Comparison of ENCODE assay signal across 9 mouse cellular contexts in the genomic region with DNA sequence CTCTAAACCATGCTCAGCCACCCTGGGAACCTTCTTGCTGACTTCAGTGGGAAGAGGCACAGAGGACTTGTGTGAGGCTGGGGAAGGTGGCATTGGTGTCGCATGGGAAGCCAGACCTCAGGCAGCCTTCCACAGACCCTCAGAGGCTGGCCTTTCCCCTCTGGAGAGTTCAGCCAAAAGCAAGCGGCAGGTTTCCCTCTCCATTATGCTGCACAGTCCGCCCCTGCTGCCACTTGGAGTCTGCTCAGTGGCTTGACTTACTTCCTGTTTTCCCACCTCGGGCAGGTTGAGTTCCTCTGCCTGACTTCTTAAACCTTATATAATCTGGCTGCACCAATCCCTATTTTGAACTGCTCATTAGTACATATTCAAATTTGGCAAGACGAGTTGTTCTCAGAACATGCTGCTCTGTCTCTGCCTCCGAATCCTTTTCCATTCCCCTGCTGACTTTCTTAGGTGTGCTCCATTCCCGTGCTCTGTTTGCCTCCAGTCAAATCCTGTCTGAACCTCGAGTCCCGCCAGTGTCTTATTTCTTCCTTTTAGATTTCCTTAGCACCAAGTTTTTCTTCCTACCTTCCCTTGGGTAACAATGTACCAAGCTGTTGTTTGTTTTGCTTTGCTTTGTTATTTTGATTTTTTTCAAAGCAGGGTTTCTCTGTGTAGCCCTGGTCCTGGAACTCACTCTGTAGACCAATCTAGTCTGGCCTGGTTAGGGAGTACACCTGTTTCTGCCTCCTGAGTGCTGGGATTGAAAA.
DNase-seq lines count a peak whose midpoint lies in the region; ATAC-seq and TF ChIP-seq lines count a peak whose summit lies in the region.
"Had no signal": no experiment of that assay in that cellular context is flagged by ENCODE, and none has a peak within 500 bp of the region (broad histone marks: within the 10 kb centered on the region; RNA-seq: fewer than 3 reads in every experiment).

No protein-coding gene starts in this region.

- no peak for TF ChIP-seq CTCF in liver, postnatal 0 days (IDR thresholded peaks at IDR 0.05; ENCODE audit: low read depth)

- in situ Hi-C loops in ES-E14 (cut with MboI; ENCODE audit: low sequenced_read_pairs in 2 of 2, unreplicated experiment in 2 of 2), result loop anchor here in 1 of 2 experiments (10.0 kb wide), 1 partner anchor 146 kb away; a partner anchor contains a TSS

- ATAC-seq in heart, embryonic 16.5 days (replicated peaks; ENCODE audit: extremely low read depth, insufficient read depth, low FRiP score), result no peak
- ATAC-seq in heart, embryonic 11.5 days (replicated peaks; ENCODE audit: insufficient number of reproducible peaks, low FRiP score, low TSS enrichment), result no peak
- peak; percentile 79 for ATAC-seq in granulocyte monocyte progenitor cell, adult 5-6 weeks (replicated peaks; ENCODE audit: poor library complexity, severe bottlenecking)
- ATAC-seq in liver, postnatal 0 days, result no peak

- no peaks in the 10 kb centered on the region for H3K9me3 ChIP-seq in heart, embryonic 16.5 days (replicated peaks; ENCODE audit: control insufficient read depth, low read length)
- no peaks in the 10 kb centered on the region for H3K9me3 ChIP-seq in heart, embryonic 11.5 days (replicated peaks; ENCODE audit: control insufficient read depth, low read length)
- H3K9me3 ChIP-seq in ES-E14 (ENCODE audit: control insufficient read depth, insufficient read depth, low read depth, low read length), result no peaks in the 10 kb centered on the region
- no peaks in the 10 kb centered on the region for H3K9me3 ChIP-seq in liver, postnatal 0 days (ENCODE audit: low read length)

- peaks cover 9% of the 10 kb centered on the region for H3K4me1 ChIP-seq in heart, embryonic 16.5 days (ENCODE audit: control insufficient read depth, insufficient read depth, low read length)
- H3K4me1 ChIP-seq in heart, embryonic 11.5 days (ENCODE audit: control insufficient read depth, insufficient read depth, low read length), result peaks cover 12% of the 10 kb centered on the region
- peaks cover 3 to 4% of the 10 kb centered on the region in 2 experiments; a peak in 3 of 4 replicates for H3K4me1 ChIP-seq in ES-E14 (ENCODE audit: control insufficient read depth in 2 of 2, insufficient read depth in 2 of 2, low read length in 2 of 2, poor library complexity in 1 of 2)
- H3K4me1 ChIP-seq in liver, postnatal 0 days (ENCODE audit: insufficient read depth), result peaks cover 11% of the 10 kb centered on the region

- no peaks in the 10 kb centered on the region for H3K27me3 ChIP-seq in heart, embryonic 16.5 days (ENCODE audit: control insufficient read depth, insufficient read depth, low read length)
- no peaks in the 10 kb centered on the region for H3K27me3 ChIP-seq in heart, embryonic 11.5 days (ENCODE audit: control insufficient read depth, insufficient read depth, low read length)
- no peaks in the 10 kb centered on the region for H3K27me3 ChIP-seq in liver, postnatal 0 days (ENCODE audit: insufficient read depth, low read length)

- no peaks in the 10 kb centered on the region for H3K36me3 ChIP-seq in heart, embryonic 16.5 days (ENCODE audit: control insufficient read depth, insufficient read depth)
- no peaks in the 10 kb centered on the region for H3K36me3 ChIP-seq in heart, embryonic 11.5 days (ENCODE audit: control insufficient read depth, insufficient read depth, low read length)
- no peaks in the 10 kb centered on the region for H3K36me3 ChIP-seq in ES-E14 (ENCODE audit: control insufficient read depth, insufficient read depth, low read length, poor library complexity, severe bottlenecking)
- no peaks in the 10 kb centered on the region for H3K36me3 ChIP-seq in liver, postnatal 0 days (replicated peaks; ENCODE audit: insufficient read depth, low read length)

- H3K4me2 ChIP-seq in heart, embryonic 16.5 days (ENCODE audit: low read depth, low read length), result no peak overlapping the region
- no peak overlapping the region; the same call in 1 of the 2 replicates for H3K4me2 ChIP-seq in heart, embryonic 11.5 days
- peak overlapping the region; percentile 50 for H3K4me2 ChIP-seq in liver, postnatal 0 days (ENCODE audit: low read depth, low read length)

- no peak for DNase-seq in ES-E14 (ENCODE audit: low read depth, low spot score)
- DNase-seq in liver, postnatal 0 days, result peak; percentile 22
- DNase-seq in retina, embryonic 14.5 days (ENCODE audit: low spot score), result no peak
- DNase-seq in right cerebral cortex, postnatal 25 days, result no peak
- no peak for DNase-seq in right cerebral cortex, adult 2 months (ENCODE audit: low spot score in 2 of 2)

- TF ChIP-seq EP300 in liver, postnatal 0 days (IDR thresholded peaks at IDR 0.05; ENCODE audit: low read depth), result no peak

- peak overlapping the region; percentile 6; the same call in 1 of the 2 replicates for H3K9ac ChIP-seq in heart, embryonic 16.5 days (ENCODE audit: low read length)
- H3K9ac ChIP-seq in heart, embryonic 11.5 days (ENCODE audit: low read depth, low read length), result no peak overlapping the region; the same call in 1 of the 2 replicates
- peak overlapping the region; percentile 62 for H3K9ac ChIP-seq in ES-E14 (ENCODE audit: insufficient read depth, low read depth, low read length, poor library complexity, severe bottlenecking)
- H3K9ac ChIP-seq in liver, postnatal 0 days (replicated peaks), result no peak overlapping the region

- H3K27ac ChIP-seq in heart, embryonic 16.5 days (ENCODE audit: low read length), result no peak overlapping the region
- H3K27ac ChIP-seq in heart, embryonic 11.5 days (ENCODE audit: low read depth, low read length), result no peak overlapping the region
- peak overlapping the region; percentile 81 for H3K27ac ChIP-seq in ES-E14 (ENCODE audit: insufficient read depth, low read depth, low read length, poor library complexity, severe bottlenecking)
- no peak overlapping the region for H3K27ac ChIP-seq in liver, postnatal 0 days (ENCODE audit: low read depth)

- H3K4me3 ChIP-seq in heart, embryonic 16.5 days (ENCODE audit: low read length), result no peak overlapping the region
- H3K4me3 ChIP-seq in heart, embryonic 11.5 days (ENCODE audit: low read depth, low read length), result no peak overlapping the region
- peak overlapping the region; percentile 40 to 50 for H3K4me3 ChIP-seq in ES-E14 (ENCODE audit: insufficient read depth in 1 of 2, low read depth in 1 of 2, low read length in 2 of 2, poor library complexity in 1 of 2, severe bottlenecking in 1 of 2)
- H3K4me3 ChIP-seq in liver, postnatal 0 days (ENCODE audit: low read depth, low read length), result no peak overlapping the region
- H3K4me3 ChIP-seq: erythroblast, embryonic 14.5 days had no signal

- 44% methylated on average over 9 of the region's 9 CpGs for WGBS in heart, embryonic 16.5 days
- WGBS in heart, embryonic 11.5 days (ENCODE audit: insufficient replicate concordance), result 40% methylated on average over 9 of the region's 9 CpGs
- 34% methylated on average over 9 of the region's 9 CpGs for WGBS in liver, postnatal 0 days (ENCODE audit: insufficient replicate concordance)

TF ChIP-seq in ES-E14, 5 proteins besides CTCF, POLR2A, EP300 and RAD21:
- TF ChIP-seq HCFC1 (IDR thresholded peaks at IDR 0.05; ENCODE audit: borderline replicate concordance, insufficient read depth, low read length), result no peak
- no peak for TF ChIP-seq ZC3H11A (IDR thresholded peaks at IDR 0.05; ENCODE audit: borderline replicate concordance, low read depth, low read length)
- no peak for TF ChIP-seq CHD2 (IDR thresholded peaks at IDR 0.05; ENCODE audit: low read depth, low read length)
- TF ChIP-seq ZNF384 (IDR thresholded peaks at IDR 0.05; ENCODE audit: low read depth, low read length), result 0 out of 2 replicates have a peak, but pooled peaks have one; percentile 13
- no peak for TF ChIP-seq MAFK (IDR thresholded peaks at IDR 0.05; ENCODE audit: insufficient read depth, low read depth, low read length)

Comparison
In these comparisons a context has a peak if more than half of its experiments do, and no peak if none do; other contexts are left out.
1. H3K9ac ChIP-seq: peak in heart, embryonic 16.5 days (single experiment) and ES-E14 (single experiment); none in heart, embryonic 11.5 days (single experiment) and liver, postnatal 0 days (single experiment).
2. H3K4me3 ChIP-seq: peak in ES-E14 (2 of 2); none in heart, embryonic 16.5 days (single experiment), heart, embryonic 11.5 days (single experiment) and liver, postnatal 0 days (single experiment).